Mouse (Mus musculus) lung, postnatal 10 days (tissue): Measurements from ENCODE around the gene Spast.

Experiments used
- DNase-seq: peaks from one replicate; pipeline ENCODE4 v3.0.0; 2021

Spast gene

DNA sequence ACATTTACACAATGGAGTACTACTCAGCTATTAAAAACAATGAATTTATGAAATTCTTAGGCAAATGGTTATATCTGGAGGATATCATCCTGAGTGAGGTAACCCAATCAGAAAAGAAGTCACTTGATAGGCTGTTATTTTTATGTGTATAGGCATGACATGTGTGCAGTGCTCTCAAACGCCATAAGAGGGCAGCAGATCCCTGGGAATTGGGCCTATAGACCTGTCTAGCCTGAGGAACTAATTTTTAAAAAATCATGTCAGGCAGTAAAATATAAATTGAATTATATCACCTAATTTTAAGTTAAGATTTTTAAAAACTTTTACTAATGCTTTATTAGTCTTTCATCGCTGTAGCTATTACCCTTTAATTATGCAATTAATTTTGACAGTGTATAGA lies 10.6 kb upstream of the Spast start:
- DNase-seq: peak; percentile 71

DNA sequence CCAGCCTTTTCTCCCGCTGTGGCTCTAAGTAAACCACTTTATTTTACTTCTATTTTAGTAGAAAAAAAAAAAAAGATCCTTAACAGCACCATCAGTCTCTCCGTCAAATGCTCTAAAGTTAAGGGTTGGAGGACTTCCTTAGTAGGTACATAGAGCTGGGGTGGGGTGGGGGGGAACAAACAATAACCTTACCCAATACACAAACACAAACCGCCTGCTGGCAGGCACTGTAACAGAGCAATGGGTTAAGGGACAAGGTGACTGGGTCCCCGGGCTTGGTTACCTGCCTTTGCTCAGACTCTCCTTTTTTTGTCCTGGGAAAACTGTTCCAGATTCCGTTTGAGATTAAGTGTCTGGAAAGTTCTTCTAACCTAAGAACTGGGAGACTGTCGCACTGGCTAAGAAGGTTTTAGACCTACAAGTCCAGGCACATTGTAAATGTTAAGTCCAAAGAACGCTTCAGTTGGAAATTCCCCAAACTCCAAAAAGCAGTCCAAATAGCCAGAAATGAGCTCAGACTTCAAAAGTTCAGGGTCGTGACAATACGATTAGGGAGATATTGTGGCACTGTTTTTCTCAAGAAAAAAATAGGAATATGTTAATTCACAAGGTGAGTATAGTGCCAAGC lies 7.6 kb upstream of the Spast start:
- no peak for DNase-seq

DNA sequence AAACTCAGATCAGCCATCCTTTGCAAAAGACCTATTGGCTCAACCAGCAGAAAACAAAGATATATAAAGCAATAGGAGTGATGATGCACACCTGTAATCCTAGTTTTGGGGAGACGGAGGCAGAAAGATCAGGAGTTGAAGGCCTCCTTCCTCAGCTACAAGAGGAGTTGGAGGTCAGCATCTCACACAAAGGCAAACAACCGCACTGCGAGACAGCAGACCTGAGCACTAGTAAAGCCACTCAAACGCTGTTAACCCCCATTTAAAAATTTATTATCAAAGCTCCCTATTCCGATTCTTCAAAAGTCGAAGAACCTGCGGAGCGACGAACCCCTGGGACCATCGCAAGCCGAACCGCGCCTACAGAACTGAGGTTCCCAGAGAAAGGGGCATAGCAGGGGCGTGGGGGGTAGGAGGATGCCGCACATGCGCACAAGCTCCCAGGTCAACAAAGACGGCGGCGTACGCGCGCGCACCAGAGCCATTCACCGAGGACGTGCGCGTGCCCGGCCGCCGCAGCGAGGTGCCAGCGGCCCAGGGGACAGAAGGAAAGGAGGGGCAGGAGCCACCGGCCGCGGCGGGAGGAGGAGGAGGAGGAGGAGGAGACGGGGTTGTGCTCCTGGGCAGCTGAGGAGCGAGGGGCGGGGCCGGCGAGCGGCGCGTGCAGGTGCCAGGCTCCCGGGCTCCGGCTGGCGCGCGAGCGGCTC lies 409 bp upstream of the Spast start:
- DNase-seq: peak; percentile 96

DNA sequence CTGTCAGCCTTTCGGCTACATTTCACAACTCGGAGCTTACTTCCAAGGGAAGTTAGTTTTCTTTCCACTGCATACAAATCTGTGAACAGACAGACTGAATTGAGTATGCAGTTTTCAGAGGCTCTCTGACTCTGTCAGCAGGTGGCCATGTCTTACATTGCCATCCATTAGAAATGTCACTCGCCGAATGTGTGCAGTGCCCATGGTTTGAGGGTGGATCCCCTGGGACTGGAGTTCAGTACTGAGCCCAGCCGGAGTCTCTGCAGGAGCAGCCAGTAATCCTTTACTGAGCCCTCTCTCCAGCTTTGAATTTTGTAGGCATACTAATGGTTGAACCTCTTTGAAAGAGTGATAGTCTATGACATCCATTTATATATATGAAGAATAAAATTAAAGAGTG lies 2.4 kb downstream of the Spast start:
- no peak for DNase-seq

DNA sequence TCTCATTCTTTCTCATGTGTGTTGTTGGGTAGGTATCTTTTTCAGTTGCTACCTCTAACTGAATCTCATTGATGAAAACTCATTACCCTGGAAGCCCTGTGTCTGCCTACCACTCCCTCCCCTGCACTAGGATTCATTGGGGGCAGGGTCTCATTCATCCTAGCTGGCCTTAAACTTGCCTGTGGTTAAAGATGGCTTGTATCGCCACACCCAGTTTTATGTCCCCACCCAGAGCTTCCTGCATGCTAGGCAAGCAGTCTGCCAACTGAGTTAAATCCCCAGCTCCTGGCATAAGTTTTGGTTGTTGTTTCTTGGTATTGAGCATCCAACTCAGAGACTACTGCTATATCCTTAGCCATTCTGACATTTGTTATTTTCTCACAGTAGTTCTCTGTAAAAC lies 24.8 kb downstream of the Spast start:
- no peak for DNase-seq

DNA sequence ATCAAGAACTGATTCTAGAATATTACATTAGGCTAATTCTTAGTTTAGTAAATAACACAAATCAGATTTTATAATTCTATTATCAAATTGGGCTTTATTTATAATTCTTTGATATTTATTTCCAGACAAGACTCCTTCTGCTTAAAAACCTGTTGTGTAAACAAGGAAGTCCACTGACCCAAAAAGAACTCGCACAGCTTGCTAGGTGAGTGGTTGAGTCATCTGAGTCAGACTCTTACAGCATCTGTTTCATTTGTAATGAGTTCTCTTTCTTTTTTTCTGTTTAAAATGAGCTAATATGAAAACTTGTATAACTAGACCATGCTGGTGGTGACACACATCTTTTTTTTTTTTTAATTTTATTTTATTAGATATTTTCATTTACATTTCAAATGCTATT lies 38.1 kb downstream of the Spast start:
- no peak for DNase-seq

DNA sequence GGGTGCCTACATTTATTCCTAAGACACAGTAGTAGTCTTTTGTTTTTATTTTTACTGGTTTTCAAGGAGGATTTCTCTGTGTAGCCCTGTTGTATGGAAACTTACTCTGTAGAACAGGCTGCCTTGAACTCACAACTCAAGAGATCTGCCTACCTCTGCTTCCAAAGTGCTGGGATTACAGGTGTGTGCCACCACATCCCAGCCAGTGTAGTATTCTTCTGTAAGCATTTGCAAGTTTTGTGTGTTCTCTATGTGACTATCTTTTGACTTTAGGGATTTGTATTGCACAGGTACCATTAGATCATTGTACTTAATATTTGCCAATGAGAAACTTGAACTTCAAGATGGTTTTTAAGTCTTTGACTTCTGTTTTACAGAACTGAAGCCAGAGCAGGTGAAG lies 47.9 kb downstream of the Spast start:
- DNase-seq: no peak

DNA sequence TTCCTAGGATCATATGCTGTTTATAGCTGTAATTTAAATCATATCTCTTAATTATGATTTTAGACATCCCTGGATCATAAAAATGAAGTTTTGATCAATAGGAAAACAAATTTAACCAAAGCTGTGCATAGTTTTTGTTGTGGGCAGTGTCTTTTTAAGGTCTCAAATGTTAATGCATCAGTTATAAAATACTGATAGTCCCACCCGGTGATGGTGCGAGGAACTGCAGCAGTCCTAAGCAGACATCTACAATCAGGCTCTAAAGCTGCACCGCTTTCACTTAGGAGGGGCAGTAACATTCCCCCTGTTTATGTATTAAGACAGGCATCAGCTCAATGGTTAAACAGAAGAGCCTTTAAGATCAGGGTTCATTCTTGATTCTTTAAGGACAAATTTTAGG lies 51.1 kb downstream of the Spast start:
- DNase-seq: no peak

DNA sequence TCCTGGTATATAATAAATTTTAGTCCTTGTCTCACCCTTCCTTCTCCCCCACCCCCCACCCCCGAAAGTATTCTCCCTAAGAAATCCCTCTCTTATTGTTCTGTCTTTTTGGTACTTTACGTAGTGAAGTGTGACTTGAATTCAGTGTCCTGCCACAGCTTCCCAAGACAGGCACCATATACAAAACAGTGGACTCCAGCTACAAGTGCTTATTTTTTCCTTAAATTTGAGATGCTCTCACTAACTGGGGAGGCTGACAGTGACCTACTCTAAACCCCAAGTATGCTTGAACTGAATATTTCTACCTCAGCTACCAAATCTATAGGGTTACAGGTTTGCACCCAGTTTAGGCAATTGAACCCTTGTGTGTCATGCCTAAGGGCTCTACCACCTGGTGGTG lies 55.6 kb downstream of the Spast start:
- DNase-seq: no peak

DNA sequence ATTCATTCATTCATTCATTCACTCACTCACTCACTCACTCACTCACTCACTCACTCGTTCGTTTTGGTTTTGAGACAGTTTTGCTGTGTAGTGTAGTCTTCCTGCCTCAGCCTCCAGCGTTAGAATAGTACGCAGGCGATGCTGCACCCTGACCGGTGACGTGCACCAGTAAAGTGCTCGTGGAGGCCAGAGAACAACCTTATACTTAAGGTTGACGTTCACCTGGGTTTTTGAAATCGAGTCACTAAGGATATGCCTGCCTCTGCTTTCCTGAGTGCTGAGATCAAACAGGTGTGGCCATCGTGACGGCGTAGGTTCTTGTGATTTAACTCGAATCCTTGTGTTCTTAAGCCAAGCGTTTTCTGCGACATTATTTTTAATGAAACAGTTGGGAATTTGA lies 56.1 kb downstream of the Spast start:
- DNase-seq: no peak

DNA sequence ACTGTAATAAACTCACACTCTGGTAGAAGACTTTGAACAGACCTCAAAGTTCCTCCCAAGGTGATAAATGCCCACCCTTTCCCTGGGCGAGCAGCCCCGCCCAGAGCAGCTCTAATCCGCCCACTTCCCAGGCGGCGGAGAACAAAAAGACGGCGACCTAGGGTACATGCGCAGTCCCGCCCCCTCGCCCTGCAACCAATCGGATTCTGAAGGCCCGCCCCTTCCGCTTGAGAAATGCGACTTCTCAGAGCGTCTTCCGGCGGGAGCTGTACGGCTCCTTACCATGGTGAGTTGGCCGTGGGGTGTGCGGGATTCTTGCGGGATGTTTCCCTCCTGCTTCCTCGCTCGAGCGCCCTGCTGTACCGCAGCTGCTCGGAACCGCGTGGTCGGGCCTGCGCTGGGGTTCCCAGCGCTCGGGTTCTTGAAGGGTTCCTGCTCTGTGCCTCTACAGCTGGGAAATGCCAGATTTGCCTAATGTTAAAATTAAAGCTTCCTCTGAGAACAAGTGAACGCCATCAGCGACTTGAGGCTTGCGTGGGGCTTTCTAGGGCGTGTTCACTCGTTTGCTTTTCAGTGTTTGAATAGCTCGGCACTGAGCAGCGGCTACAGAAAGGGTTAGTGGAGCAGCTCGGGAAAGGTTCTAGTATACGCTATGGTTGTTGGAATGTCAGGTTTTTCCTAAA lies 56.7 kb downstream of the Spast start, which contains the start of gene Slc30a6:
Gene Slc30a6 (plus strand): TSS at position 226 of the 683 bp plus-strand sequence.
- DNase-seq: peak; percentile 98

DNA sequence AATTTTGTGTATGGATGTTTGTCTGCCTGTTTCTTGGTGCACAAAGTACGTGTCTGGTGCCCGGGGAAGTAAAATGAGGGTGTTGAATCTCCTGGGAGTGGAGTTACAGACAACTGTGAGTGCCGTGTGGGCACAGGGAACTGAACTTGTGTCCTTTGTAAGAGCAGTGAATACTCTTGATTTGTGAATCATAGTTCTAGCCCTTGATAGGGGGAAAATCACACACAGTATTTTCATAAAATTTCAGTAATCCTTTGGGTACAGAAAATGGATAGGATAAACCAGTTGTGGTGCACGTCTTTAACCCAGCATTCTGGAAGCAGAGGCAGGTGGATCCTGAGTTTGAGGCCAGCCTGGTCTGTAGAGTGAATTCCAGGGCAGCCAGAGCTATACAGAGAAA lies 58.0 kb downstream of the Spast start:
- no peak for DNase-seq

DNA sequence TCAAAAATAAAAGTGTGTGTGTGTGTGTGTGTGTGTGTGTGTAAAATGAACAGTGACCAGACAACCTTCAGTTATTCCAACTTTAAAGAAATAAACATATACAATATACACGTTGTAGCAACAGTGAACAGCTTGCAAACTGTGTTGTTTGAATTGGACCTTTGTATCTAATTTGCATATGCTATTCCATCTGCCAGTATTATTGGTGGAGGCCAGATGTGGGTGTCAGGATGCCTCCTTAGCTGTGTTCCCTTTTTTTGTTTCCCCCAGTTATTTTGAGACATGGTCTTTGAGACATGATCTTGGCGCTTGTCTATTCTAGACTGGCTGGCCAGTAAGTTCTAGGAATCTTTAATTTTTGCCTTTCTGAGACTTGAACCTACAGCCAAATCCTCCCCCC lies 58.4 kb downstream of the Spast start:
- no peak for DNase-seq

DNA sequence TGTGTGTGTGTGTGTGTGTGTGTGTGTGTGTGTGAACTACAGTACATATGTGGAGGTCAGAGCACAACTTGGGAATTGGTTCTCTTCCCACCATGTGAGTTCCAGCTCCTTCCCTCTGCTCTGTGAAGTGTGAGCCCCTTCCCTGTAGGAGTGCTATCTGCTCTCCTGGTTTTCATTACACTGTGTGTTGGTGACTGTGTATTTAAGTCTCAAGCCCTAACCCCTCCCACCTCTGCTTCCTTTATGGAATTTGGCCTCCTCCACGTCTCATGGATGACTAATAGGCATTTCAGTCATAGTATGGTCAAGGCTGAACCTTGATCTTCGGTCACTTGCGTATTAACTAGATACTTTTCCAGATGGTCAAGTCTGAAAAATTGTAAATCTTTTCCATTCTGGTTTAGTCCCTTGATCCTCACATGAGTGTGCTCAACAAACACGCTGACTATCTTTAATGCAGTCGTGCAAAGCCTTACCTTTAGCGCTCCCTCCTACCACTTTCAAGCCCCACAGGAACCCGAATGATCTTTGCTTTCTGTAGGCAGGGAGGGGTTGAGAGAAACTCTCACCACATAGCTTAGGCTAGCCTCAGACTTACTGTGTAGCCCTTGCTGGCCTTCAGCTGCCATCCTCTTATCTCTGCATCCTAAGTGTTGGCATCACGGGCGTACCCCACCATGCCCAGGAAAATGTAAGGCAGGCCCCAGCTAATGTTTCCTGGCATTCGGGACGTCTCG lies 63.9 kb downstream of the Spast start:
- DNase-seq: no peak

DNA sequence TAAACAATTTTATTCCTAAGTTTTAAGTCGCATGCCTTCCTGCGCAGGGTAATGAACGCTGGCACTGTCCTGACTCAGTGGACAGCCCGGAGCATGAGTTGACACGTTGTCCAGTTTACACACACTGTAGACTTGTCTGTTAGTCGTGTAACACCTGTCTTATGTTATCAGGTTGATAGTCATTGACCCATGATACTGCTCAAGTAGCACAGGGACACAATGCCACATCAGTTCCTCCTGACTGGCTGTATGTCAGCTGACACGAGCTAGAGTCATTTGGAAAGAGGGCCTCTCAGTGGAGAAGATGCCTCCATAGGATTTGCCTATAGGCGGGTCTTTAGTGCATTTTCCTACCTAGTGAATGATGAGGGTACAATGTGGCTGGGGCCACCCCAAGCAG lies 67.7 kb downstream of the Spast start:
- no peak for DNase-seq

DNA sequence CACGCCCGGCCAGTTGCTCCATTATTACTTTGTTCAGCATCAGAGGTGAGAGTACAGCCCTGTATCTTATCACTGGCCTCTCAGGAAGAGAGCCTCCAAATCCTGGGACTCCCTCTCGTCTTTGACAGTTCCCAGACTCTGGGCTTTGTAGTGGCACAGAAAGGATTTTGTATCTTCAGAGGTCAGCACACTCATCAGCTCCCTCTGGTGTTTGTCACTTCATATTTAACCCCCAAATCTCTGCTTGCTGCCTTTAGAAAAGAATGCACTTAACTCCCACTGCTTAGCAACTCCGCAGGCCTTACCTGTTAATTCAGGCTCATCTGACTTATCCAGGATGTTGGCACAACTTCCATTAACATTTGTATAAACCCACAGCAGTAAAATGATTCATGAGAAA lies 70.9 kb downstream of the Spast start:
- no peak for DNase-seq

DNA sequence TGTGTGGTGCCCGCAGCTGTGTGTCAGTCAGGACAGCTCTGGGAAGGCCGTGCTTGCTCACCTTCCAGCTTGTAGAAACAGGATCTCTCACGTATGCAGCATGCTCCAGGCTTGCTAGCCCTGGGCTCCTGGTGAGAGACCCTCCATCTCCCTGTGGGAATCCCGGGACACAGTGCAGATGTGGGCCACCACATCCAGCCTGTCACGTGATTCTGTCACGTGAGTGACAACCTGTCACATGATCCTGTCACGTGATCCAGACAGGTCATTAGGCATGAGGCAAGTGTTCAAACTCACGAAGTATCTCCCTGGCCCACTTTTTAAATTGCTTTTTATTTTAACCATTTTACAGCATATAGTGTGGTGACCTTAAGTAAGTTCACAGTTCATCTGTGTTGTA lies 74.5 kb downstream of the Spast start:
- no peak for DNase-seq

DNA sequence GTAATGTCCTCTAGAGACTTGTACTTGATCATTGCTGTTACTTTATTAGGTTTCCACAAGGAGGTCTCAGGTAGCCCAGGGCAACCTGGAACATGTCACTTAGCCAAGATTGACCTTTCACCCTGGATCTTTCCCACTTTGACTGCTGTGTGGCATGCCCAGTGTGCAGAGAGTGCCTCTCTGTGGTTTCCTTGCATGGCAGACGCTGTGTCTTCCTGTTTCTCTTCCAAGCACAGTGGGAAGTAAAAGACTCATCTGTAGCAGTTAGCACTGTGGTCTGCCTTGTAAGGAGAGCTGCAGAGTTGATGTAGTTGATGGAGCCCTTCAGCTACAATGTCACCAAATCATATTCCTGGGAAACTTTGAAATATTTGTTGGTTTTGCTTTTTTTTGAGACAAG lies 75.9 kb downstream of the Spast start:
- no peak for DNase-seq

DNA sequence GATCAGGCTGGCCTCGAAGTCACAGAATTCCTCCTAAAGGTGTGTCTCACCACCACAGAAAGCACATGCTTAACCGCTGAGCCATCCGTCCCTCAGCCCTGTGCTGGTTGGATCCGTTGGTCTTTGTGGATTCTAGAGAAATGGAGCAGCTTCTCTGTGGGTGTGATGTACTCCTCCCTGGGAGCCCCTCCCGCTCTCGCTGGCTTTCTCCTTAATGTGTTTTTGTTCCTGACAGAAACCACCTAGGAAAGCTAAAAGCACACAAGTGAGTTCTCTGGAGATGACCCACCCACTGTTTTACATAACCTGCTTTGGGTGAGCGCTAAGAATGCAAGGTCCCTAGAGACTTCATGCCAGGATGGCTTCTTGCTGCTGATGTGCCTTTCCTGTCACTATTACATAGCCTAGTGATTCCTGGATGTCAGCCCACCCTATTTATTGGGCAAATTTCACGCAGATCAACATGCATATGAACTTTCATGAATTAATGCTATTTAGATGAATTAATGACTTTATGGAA lies 78.1 kb downstream of the Spast start:
- DNase-seq: no peak

DNA sequence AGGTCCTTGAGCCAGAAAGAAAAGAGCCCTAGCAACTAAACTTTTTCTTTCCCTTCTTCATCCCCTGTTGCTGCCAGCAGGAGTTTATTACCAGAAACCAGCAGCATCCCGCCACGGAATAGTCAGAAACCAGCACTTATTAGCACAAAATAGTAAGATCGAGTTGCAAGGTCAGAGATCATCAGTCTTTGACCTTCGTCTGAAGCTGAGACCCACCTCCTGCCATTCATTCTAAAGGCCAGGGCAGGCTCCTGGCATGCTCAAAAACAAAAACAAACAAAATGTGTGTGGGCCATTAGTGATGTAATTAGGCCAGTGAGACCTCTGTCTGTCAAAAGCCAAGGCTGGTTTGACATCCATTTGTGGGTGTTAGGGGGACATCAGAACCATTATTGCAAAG lies 79.4 kb downstream of the Spast start:
- DNase-seq: no peak

DNA sequence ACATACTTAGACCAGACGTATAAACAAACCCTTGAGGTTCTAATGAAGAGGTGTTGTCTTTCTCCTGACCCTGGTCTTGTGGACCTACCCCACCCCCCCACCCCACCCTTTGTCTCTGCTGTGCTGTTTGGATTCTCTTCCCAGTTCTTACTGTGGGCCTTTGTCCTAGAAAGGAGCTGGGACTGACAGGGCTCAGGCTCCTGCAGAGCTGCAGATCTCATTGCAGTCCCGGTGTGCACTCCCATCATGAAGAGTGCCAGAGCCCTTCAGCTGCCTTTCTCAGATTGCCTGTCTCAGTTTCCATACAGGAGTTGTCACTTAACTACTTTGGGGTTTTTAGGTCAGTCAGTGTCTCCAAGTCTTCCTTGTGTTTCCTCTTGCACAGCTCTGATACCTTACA lies 81.9 kb downstream of the Spast start:
- DNase-seq: no peak

DNA sequence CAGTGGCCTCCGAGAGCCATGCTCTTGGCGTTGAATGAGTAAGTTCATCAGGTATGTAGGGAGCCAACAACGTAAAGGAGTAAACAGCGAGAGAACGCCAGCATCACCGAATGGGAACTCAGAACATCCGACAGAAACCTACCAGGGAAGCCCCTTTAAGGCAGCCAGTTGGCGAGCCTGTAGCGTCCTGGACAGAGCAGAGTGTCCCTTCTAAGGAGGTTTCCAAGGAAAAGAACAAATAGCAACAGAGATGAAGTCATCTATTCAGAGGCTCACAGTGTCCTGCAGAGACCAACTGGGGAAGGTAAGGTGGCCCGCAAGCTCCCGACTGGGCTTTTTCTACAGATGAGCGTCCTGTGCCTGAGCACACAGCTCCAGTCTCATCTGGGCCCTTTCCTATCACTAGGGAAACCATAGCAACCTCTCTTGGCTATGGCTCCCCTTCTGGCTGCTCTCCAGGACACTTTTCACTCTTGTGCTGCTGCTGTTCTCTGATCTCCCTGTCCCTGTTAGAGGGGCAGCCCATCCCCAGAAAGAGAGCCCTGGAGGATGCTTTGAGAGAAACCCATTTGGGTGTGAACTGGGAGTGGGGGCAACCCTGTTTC lies 85.7 kb downstream of the Spast start:
- DNase-seq: peak; percentile 38

DNA sequence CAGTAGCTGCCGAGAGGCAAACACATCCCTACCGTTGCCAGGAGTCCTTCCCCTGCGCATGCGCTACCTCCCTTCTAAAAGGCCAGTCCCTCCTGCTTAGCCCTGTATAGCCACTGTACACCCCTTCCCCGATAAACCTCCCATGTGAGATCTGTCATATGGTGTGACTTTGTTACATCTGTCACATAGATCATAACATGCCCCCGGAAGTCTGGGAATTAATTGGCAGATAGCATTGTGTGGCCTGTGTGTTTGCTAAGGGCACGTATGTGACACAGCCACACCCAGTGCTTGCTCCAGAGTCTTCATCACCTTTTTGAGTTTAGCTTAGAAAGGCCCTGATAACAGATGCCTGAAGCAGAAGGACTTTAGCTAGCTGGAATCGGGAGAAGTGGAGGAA lies 91.3 kb downstream of the Spast start:
- no peak for DNase-seq
